Mouse (Mus musculus): ENCODE data around the gene Dvl1.

Gene Dvl1

GRCm38 (mm10) chr4:155846871-155847578 lies at the start of gene Dvl1:
Gene Dvl1 (plus strand): TSS chr4:155847402.
- peak; percentile 96 for DNase-seq

GRCm38 (mm10) chr4:155802075-155802474 lies 45.1 kb upstream of the Dvl1 start:
- DNase-seq = no peak

GRCm38 (mm10) chr4:155802741-155803339 lies 44.4 kb upstream of the Dvl1 start, which contains the start of gene Mrpl20:
Gene Mrpl20 (plus strand): TSS chr4:155802878.
- peak; percentile 22 for DNase-seq

- peak; percentile 97 for DNase-seq
Measured at GRCm38 (mm10) chr4:155803340-155804041, 43.7 kb upstream of the Dvl1 start.

GRCm38 (mm10) chr4:155807841-155808240 lies 39.4 kb upstream of the Dvl1 start:
- DNase-seq = no peak

GRCm38 (mm10) chr4:155811929-155812664 lies 35.1 kb upstream of the Dvl1 start, which contains the start of gene Ccnl2:
Gene Ccnl2 (plus strand): TSS chr4:155812489.
- peak; percentile 95 for DNase-seq

- peak; percentile 51 for DNase-seq
Measured at GRCm38 (mm10) chr4:155812665-155813181, 34.5 kb upstream of the Dvl1 start.

- DNase-seq = no peak
Measured at GRCm38 (mm10) chr4:155817533-155817932, 29.7 kb upstream of the Dvl1 start.

GRCm38 (mm10) chr4:155821025-155821424 lies 26.2 kb upstream of the Dvl1 start:
- peak; percentile 43 for DNase-seq

GRCm38 (mm10) chr4:155823443-155823842 lies 23.8 kb upstream of the Dvl1 start:
- no peak for DNase-seq

GRCm38 (mm10) chr4:155829866-155830265 lies 17.3 kb upstream of the Dvl1 start:
- no peak for DNase-seq

- DNase-seq = no peak
Measured at GRCm38 (mm10) chr4:155830596-155830995, 16.6 kb upstream of the Dvl1 start.

- DNase-seq = peak; percentile 97
Measured at GRCm38 (mm10) chr4:155831205-155831766, 15.9 kb upstream of the Dvl1 start, which contains the start of gene Aurkaip1. Gene Aurkaip1 (plus strand): TSS chr4:155831272.

GRCm38 (mm10) chr4:155831831-155832230 lies 15.4 kb upstream of the Dvl1 start:
- no peak for DNase-seq

GRCm38 (mm10) chr4:155832321-155832720 lies 14.9 kb upstream of the Dvl1 start:
- no peak for DNase-seq

GRCm38 (mm10) chr4:155833234-155833633 lies 14.0 kb upstream of the Dvl1 start:
- DNase-seq = no peak

- DNase-seq = peak; percentile 73
Measured at GRCm38 (mm10) chr4:155833836-155834235, 13.4 kb upstream of the Dvl1 start.

GRCm38 (mm10) chr4:155837404-155838010 lies 9.7 kb upstream of the Dvl1 start:
- DNase-seq = no peak

- no peak for DNase-seq
Measured at GRCm38 (mm10) chr4:155838187-155839153, 8.7 kb upstream of the Dvl1 start.

- no peak for DNase-seq
Measured at GRCm38 (mm10) chr4:155839483-155839910, 7.7 kb upstream of the Dvl1 start, which contains the start of gene Mxra8. Gene Mxra8 (plus strand): TSS chr4:155839680.
